Mouse (Mus musculus) ES-Bruce4 (cell line): ENCODE results near the gene Gm10198.

Source experiments
- CTCF ChIP-seq: IDR thresholded peaks from one replicate; pipeline ENCODE4 v1.8.1; 2011; ENCODE audit warnings: low read depth, low read length
- EP300 ChIP-seq: IDR thresholded peaks from 2 replicates; pipeline ENCODE4 v1.6.1; 2011; ENCODE audit warnings: low read depth, low read length; ENCODE audit not compliant: insufficient read depth

- TF ChIP-seq CTCF (no peak), EP300 (no peak)
Measured at GRCm38 (mm10) chr13:111640319-111640718, 47.7 kb downstream of the Gm10198 start.
